In the genomic region with DNA sequence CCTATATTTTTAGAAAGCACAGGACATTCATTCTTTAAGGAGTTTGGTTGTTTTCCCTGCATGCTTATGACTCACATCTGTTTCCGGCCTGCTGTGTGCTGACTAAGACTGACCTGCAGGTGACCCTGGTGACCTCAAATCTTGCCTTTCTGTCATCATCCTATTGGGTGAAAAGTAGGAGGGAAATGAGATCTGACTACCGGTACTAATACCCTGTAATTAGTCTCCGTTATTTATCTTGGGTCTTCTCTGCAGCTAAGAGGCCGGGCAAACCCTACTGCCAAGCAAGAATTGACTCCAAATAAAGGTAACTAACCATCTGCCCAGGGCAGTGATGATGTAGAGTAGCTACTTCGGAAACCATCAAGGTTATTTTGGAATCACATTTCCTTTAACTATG, we compare ENCODE assay signal across 1 mouse cellular context.
TF ChIP-seq lines count a peak whose summit lies in the region.

TSS of gene Csn3 (plus strand) at position 208 of the 400 bp plus-strand sequence.

TF ChIP-seq in CH12.LX, 34 proteins besides CTCF, POLR2A, EP300 and RAD21 (continued from another document):
- TF ChIP-seq MAZ (IDR thresholded peaks at IDR 0.05; ENCODE audit: low read depth, low read length) (no peak), JUN (IDR thresholded peaks at IDR 0.05; ENCODE audit: insufficient read depth, low read depth, low read length) (peak; percentile 82), GABPA (IDR thresholded peaks at IDR 0.05; ENCODE audit: insufficient replicate concordance, low read depth, low read length) (no peak), MAFK (IDR thresholded peaks at IDR 0.05; ENCODE audit: insufficient replicate concordance, low read length) (peak; percentile 83), SMC3 (IDR thresholded peaks at IDR 0.05; ENCODE audit: low read depth, low read length) (no peak), ETS1 (conservative IDR thresholded peaks at IDR 0.05; ENCODE audit: low read depth, low read length) (peak; percentile 97), ELF1 (IDR thresholded peaks at IDR 0.05; ENCODE audit: low read depth, low read length) (0 out of 2 replicates have a peak, but pooled peaks have one; percentile 42), HCFC1 (IDR thresholded peaks at IDR 0.05; ENCODE audit: low read depth, low read length) (0 out of 2 replicates have a peak, but pooled peaks have one; percentile 34), TCF12 (IDR thresholded peaks at IDR 0.05; ENCODE audit: low read depth, low read length) (peak; percentile 91), ZKSCAN1 (IDR thresholded peaks at IDR 0.05; ENCODE audit: borderline replicate concordance, low read depth, low read length) (no peak), ZC3H11A (IDR thresholded peaks at IDR 0.05; ENCODE audit: low read depth, low read length) (no peak), USF2 (conservative IDR thresholded peaks at IDR 0.05; ENCODE audit: low read depth, low read length) (no peak), PAX5 (IDR thresholded peaks at IDR 0.05; ENCODE audit: low read length) (no peak), MXI1 (IDR thresholded peaks at IDR 0.05; ENCODE audit: low read depth, low read length) (no peak), MEF2A (IDR thresholded peaks at IDR 0.05; ENCODE audit: borderline replicate concordance, low read depth, low read length) (peak; percentile 85), CHD2 (IDR thresholded peaks at IDR 0.05; ENCODE audit: low read length) (no peak), UBTF (IDR thresholded peaks at IDR 0.05; ENCODE audit: low read depth, low read length) (no peak), RCOR1 (conservative IDR thresholded peaks at IDR 0.05; ENCODE audit: low read depth, low read length) (no peak), ZNF384 (IDR thresholded peaks at IDR 0.05; ENCODE audit: low read depth, low read length) (no peak)
